Mouse (Mus musculus) CH12.LX (cell line): ENCODE measurements around the gene Tiam1. TPM values are rescaled to one million over a fixed set of nuclear protein-coding genes. Genes with fewer than 3 reads are reported as not detected.

Experiments used
- DNase-seq: peaks from one replicate; pipeline ENCODE4 v3.0.0-alpha.2; 2013; ENCODE audit errors: extremely low read depth
- H3K27ac ChIP-seq: 2 replicates; pipeline ENCODE4 v1.5.1; 2012; ENCODE audit warnings: low read depth, mild to moderate bottlenecking, control low read depth, moderate library complexity; ENCODE audit not compliant: insufficient read depth
- H3K27me3 ChIP-seq: replicated peaks from 2 replicates; pipeline ENCODE3; 2012; ENCODE audit warnings: inconsistent platforms
- H3K36me3 ChIP-seq, 2 experiments: replicated peaks in 1 of 2; 2 replicates each; pipeline versions ENCODE3 to v1.6.1; 2012; ENCODE audit warnings: inconsistent platforms in 1 of 2, low read length in 1 of 2, mild to moderate bottlenecking in 1 of 2, mixed read lengths in 1 of 2, moderate library complexity in 1 of 2; ENCODE audit not compliant: control insufficient read depth in 1 of 2, insufficient read depth in 1 of 2
- H3K4me1 ChIP-seq, 2 experiments: 2 replicates each; pipeline ENCODE4 v1.6.1; 2012; ENCODE audit warnings: inconsistent platforms in 1 of 2, moderate library complexity in 1 of 2; ENCODE audit not compliant: insufficient read depth in 2 of 2, control insufficient read depth in 1 of 2
- H3K4me2 ChIP-seq: 2 replicates; pipeline ENCODE4 v1.6.1; 2012; ENCODE audit warnings: low read depth, mild to moderate bottlenecking, control low read depth; ENCODE audit not compliant: poor library complexity, insufficient read depth, severe bottlenecking
- H3K4me3 ChIP-seq, 3 experiments: fragments of 150-350 bp in 1 of 3; sonication (generic) in 1 of 3; replicated peaks in 1 of 3; 2 replicates each; pipeline versions ENCODE3 to v1.5.1; 2011 to 2012; ENCODE audit warnings: low read depth in 2 of 3, low read length in 2 of 3, mild to moderate bottlenecking in 2 of 3, moderate library complexity in 2 of 3, control low read depth in 1 of 3, improper control_type of control experiment in 1 of 3, inconsistent platforms in 1 of 3, mixed read lengths in 1 of 3; ENCODE audit not compliant: poor library complexity in 1 of 3
- H3K79me2 ChIP-seq: replicated peaks from 2 replicates; pipeline ENCODE4 v1.6.1; 2012; ENCODE audit warnings: mild to moderate bottlenecking, moderate library complexity; ENCODE audit not compliant: control insufficient read depth, poor library complexity, insufficient read depth, severe bottlenecking; ENCODE audit errors: extremely low read depth
- H3K9ac ChIP-seq: 2 replicates; pipeline ENCODE4 v1.6.1; 2012; ENCODE audit warnings: low read depth, mild to moderate bottlenecking, control low read depth, moderate library complexity; ENCODE audit not compliant: insufficient read depth
- H3K9me3 ChIP-seq: replicated peaks from 2 replicates; pipeline ENCODE3; 2012; ENCODE audit warnings: low read length, inconsistent platforms, mixed read lengths
- CHD1 ChIP-seq: IDR thresholded peaks from 2 replicates; pipeline ENCODE4 v1.6.1; 2012; ENCODE audit warnings: low read depth, low read length, improper control_type of control experiment, inconsistent platforms
- CHD2 ChIP-seq: IDR thresholded peaks from 2 replicates; pipeline ENCODE4 v1.6.1; 2011; ENCODE audit warnings: low read length, improper control_type of control experiment
- CTCF ChIP-seq, 2 experiments: IDR thresholded peaks in 1 of 2; conservative IDR thresholded peaks in 1 of 2; 2 replicates each; pipeline ENCODE4 v1.5.1; 2011 to 2012; ENCODE audit warnings: low read depth in 2 of 2, low read length in 2 of 2, improper control_type of control experiment in 1 of 2, inconsistent platforms in 1 of 2, mild to moderate bottlenecking in 1 of 2, moderate library complexity in 1 of 2
- E2F4 ChIP-seq: IDR thresholded peaks from 2 replicates; pipeline ENCODE4 v1.6.1; 2011; ENCODE audit warnings: low read depth, low read length, improper control_type of control experiment; ENCODE audit not compliant: insufficient replicate concordance
- ELF1 ChIP-seq: IDR thresholded peaks from 2 replicates; pipeline ENCODE4 v1.6.1; 2014; ENCODE audit warnings: low read depth, mild to moderate bottlenecking, inconsistent platforms, low read length, improper control_type of control experiment
- EP300 ChIP-seq: IDR thresholded peaks from 2 replicates; pipeline ENCODE4 v1.6.1; 2011; ENCODE audit warnings: low read length, improper control_type of control experiment
- ETS1 ChIP-seq: conservative IDR thresholded peaks from 2 replicates; pipeline ENCODE4 v1.6.1; 2012; ENCODE audit warnings: low read depth, mild to moderate bottlenecking, inconsistent platforms, low read length, improper control_type of control experiment, moderate library complexity
- GABPA ChIP-seq: IDR thresholded peaks from 2 replicates; pipeline ENCODE4 v1.6.1; 2012; ENCODE audit warnings: low read depth, low read length, improper control_type of control experiment, inconsistent platforms; ENCODE audit not compliant: insufficient replicate concordance
- JUN ChIP-seq: IDR thresholded peaks from 2 replicates; pipeline ENCODE4 v1.6.1; 2011; ENCODE audit warnings: low read depth, mild to moderate bottlenecking, low read length, improper control_type of control experiment, moderate library complexity; ENCODE audit not compliant: insufficient read depth
- KAT2A ChIP-seq: IDR thresholded peaks from 2 replicates; pipeline ENCODE4 v1.6.1; 2012; ENCODE audit warnings: low read length, improper control_type of control experiment, inconsistent platforms; ENCODE audit not compliant: insufficient replicate concordance
- MEF2A ChIP-seq: IDR thresholded peaks from 2 replicates; pipeline ENCODE4 v1.6.1; 2014; ENCODE audit warnings: low read depth, mild to moderate bottlenecking, inconsistent platforms, low read length, improper control_type of control experiment, borderline replicate concordance
- NELFE ChIP-seq: IDR thresholded peaks from 2 replicates; pipeline ENCODE4 v1.6.1; 2011; ENCODE audit warnings: low read depth, low read length, improper control_type of control experiment
- NRF1 ChIP-seq: IDR thresholded peaks from 2 replicates; pipeline ENCODE4 v1.6.1; 2014; ENCODE audit warnings: low read depth, mild to moderate bottlenecking, inconsistent platforms, low read length, improper control_type of control experiment, moderate library complexity
- PAX5 ChIP-seq: IDR thresholded peaks from 2 replicates; pipeline ENCODE4 v1.6.1; 2012; ENCODE audit warnings: low read length, inconsistent platforms, mixed read lengths
- POLR2A ChIP-seq: IDR thresholded peaks from 2 replicates; pipeline ENCODE4 v1.6.1; 2011; ENCODE audit warnings: low read depth, mild to moderate bottlenecking, improper control_type of control experiment, low read length
- POLR2AphosphoS2 ChIP-seq: IDR thresholded peaks from 2 replicates; pipeline ENCODE4 v1.6.1; 2011; ENCODE audit warnings: low read depth, low read length, improper control_type of control experiment
- RCOR1 ChIP-seq: conservative IDR thresholded peaks from 2 replicates; pipeline ENCODE4 v1.6.1; 2012; ENCODE audit warnings: low read depth, mild to moderate bottlenecking, inconsistent platforms, low read length, improper control_type of control experiment
- SIN3A ChIP-seq: IDR thresholded peaks from 2 replicates; pipeline ENCODE4 v1.6.1; 2012; ENCODE audit warnings: low read length, improper control_type of control experiment, inconsistent platforms
- SMC3 ChIP-seq: IDR thresholded peaks from 2 replicates; pipeline ENCODE4 v1.6.1; 2011; ENCODE audit warnings: low read depth, low read length, improper control_type of control experiment
- TBP ChIP-seq: conservative IDR thresholded peaks from 2 replicates; pipeline ENCODE4 v1.6.1; 2011; ENCODE audit warnings: low read depth, low read length, improper control_type of control experiment
- TCF12 ChIP-seq: IDR thresholded peaks from 2 replicates; pipeline ENCODE4 v1.6.1; 2014; ENCODE audit warnings: low read depth, mild to moderate bottlenecking, inconsistent platforms, low read length, improper control_type of control experiment
- UBTF ChIP-seq: IDR thresholded peaks from 2 replicates; pipeline ENCODE4 v1.6.1; 2012; ENCODE audit warnings: low read depth, mild to moderate bottlenecking, inconsistent platforms, low read length, improper control_type of control experiment, moderate library complexity
- USF1 ChIP-seq: IDR thresholded peaks from 2 replicates; pipeline ENCODE4 v1.6.1; 2014; ENCODE audit warnings: low read depth, mild to moderate bottlenecking, inconsistent platforms, low read length, improper control_type of control experiment
- ZC3H11A ChIP-seq: IDR thresholded peaks from 2 replicates; pipeline ENCODE4 v1.6.1; 2012; ENCODE audit warnings: low read depth, mild to moderate bottlenecking, inconsistent platforms, low read length, improper control_type of control experiment
- ZKSCAN1 ChIP-seq: IDR thresholded peaks from 2 replicates; pipeline ENCODE4 v1.6.1; 2012; ENCODE audit warnings: low read depth, inconsistent platforms, low read length, improper control_type of control experiment, borderline replicate concordance
- ZMIZ1 ChIP-seq: IDR thresholded peaks from 2 replicates; pipeline ENCODE4 v1.6.1; 2012; ENCODE audit warnings: low read depth, mild to moderate bottlenecking, inconsistent platforms, low read length, improper control_type of control experiment
- ZNF384 ChIP-seq: IDR thresholded peaks from 2 replicates; pipeline ENCODE4 v1.6.1; 2012; ENCODE audit warnings: low read depth, low read length, improper control_type of control experiment, inconsistent platforms
- dilution Hi-C: fragments of 300-500 bp; cut with MboI; formaldehyde crosslinking; loops from 2 replicates; pipeline ENCODE4 v1.14.3; 2020; ENCODE audit warnings: low sequenced_read_pairs; ENCODE audit not compliant: extremely low pct_unique_long_range_greater_than_20kb, extremely low pct_ligation_motif_present
- in situ Hi-C: fragments of 300-500 bp; cut with MboI; formaldehyde crosslinking; loops from 3 replicates; pipeline ENCODE4 v1.14.3; 2019; ENCODE audit warnings: low sequenced_read_pairs, low pct_ligation_motif_present, low pct_unique_long_range_greater_than_20kb, mixed read lengths
- polyA plus RNA-seq: library from polyadenylated mRNA; unstranded; fragments of >175 nt; gene quantifications from 2 replicates; pipeline ENCODE4 v1.2.1, GENCODE M21; 2012; ENCODE audit warnings: low read depth; ENCODE audit not compliant: insufficient read length
- total RNA-seq, 2 experiments: library from RNA; depleted of rRNA; stranded (reverse); fragments of 300-350 nt in 1 of 2; fragments of >200 nt in 1 of 2; gene quantifications; 2 replicates each; pipeline ENCODE4 v1.2.3; 2012 to 2014

Gene Tiam1
- total and polyA plus RNA-seq, 3 experiments: 0.03 to 0.40 (median 0.04) TPM

DNA sequence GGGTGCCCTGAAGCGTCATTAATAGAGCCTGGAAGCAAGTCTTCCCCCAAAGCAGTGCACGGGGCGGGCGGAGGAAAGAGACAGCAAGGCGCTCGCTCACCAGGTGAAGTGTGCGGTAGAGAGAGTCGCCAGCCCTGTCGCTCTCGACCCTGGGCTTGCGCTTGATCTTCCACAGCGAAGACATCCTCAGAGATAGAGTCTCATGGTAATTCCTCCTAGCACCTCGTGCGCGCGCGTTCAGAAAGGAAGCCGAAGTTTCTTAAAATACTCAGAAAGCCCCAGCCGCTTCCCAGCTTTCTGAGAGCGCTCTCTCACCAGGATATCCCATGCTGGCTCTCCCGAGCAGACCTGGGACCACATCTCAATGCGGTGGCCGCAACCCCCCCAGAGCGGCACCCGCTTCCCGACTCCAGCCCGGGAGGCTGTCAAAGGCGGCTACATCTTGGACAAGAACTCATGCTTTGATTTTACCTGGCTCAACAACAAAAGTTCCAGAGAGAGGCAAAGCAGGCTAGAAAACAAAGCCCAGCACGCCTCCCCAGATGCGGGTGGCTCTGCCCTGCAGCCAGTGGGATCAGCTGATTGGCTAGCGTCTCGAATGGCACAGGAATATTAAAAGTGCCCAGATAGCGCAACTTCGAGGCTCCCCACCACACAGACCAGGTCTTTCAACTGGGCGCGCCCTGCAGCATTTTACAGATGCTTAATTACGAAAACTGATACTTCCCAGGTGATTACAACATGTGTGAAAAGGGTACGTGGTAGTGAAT lies 325.5 kb downstream of the Tiam1 start:
- dilution Hi-C loops: no loop called here
- Histone ChIP-seq H3K27me3 (no peaks in the 10 kb centered on the region), H3K9ac (no peak overlapping the region), H3K9me3 (peaks cover 55% of the 10 kb centered on the region)
- in situ Hi-C loops: no loop called here
- no peak for TF ChIP-seq ELF1
- no peak for TF ChIP-seq ZC3H11A
- TF ChIP-seq NELFE: no peak
- TF ChIP-seq ZMIZ1: no peak
- TF ChIP-seq JUN: no peak
- TF ChIP-seq SIN3A: no peak
- TF ChIP-seq NRF1: no peak
- no peak for TF ChIP-seq POLR2AphosphoS2
- no peak for TF ChIP-seq UBTF
- TF ChIP-seq ZNF384: no peak
- no peak for TF ChIP-seq CHD1
- TF ChIP-seq, all 38 proteins: peak for 0
- Histone ChIP-seq H3K79me2 (no peaks in the 10 kb centered on the region), H3K4me3 (no peak overlapping the region), H3K36me3 (no peaks in the 10 kb centered on the region), H3K27ac (no peak overlapping the region), H3K4me1 (peaks cover 0 to 5% of the 10 kb centered on the region in 2 experiments; a peak in 1 of 4 replicates), H3K4me2 (no peak overlapping the region)
- DNase-seq: no peak

DNA sequence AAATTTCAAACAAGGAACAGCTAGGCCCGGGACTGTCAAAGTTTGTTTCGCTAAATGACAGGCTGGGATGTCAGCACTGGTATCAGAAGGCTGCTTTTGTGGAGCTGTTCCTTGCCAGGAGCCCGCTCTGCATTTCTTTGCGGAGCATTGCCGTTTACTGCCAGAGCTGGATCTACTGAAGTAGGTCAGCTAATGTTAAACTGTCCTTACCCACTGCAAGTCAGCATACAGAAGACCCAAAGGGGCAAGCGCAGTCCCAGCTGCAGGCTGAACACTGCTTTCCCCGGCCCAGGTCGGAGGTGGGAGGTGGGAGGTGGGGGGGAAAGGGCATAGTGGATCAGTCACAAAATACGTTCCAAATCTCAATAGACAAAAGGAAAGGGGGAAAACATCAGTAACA lies 326.3 kb downstream of the Tiam1 start:
- Histone ChIP-seq H3K36me3 (no peaks in the 10 kb centered on the region), H3K4me2 (no peak overlapping the region), H3K9ac (no peak overlapping the region), H3K4me1 (peaks cover 0 to 5% of the 10 kb centered on the region in 2 experiments; a peak in 1 of 4 replicates), H3K27me3 (no peaks in the 10 kb centered on the region), H3K79me2 (no peaks in the 10 kb centered on the region), H3K4me3 (no peak overlapping the region), H3K9me3 (peaks cover 52% of the 10 kb centered on the region), H3K27ac (no peak overlapping the region)
- dilution Hi-C loops (no loop called here), in situ Hi-C loops (no loop called here)
- TF ChIP-seq PAX5: no peak
- no peak for TF ChIP-seq TBP
- TF ChIP-seq SMC3: no peak
- TF ChIP-seq UBTF: no peak
- no peak for TF ChIP-seq POLR2AphosphoS2
- TF ChIP-seq KAT2A: no peak
- TF ChIP-seq SIN3A: no peak
- TF ChIP-seq ETS1: no peak
- no peak for TF ChIP-seq CTCF (conservative IDR thresholded peaks at IDR 0.05 in 1 of 2, IDR thresholded peaks at IDR 0.05 in 1 of 2; ENCODE audit: low read depth in 2 of 2, low read length in 2 of 2)
- no peak for TF ChIP-seq CHD2
- no peak for TF ChIP-seq EP300
- no peak for TF ChIP-seq ZKSCAN1
- TF ChIP-seq POLR2A: no peak
- TF ChIP-seq MEF2A: no peak
- TF ChIP-seq E2F4: no peak
- TF ChIP-seq RCOR1: no peak
- TF ChIP-seq NELFE: no peak
- no peak for TF ChIP-seq GABPA
- TF ChIP-seq USF1: no peak
- no peak for TF ChIP-seq TCF12
- DNase-seq: no peak
